Mouse (Mus musculus) frontal cortex, adult (tissue): ENCODE data around the gene Arhgap22.

Experiments
- ATAC-seq: cut with Nextera tagmentation; 2 replicates; pipeline ENCODE4 v1.9.2; 2017; ENCODE audit warnings: mild to moderate bottlenecking, moderate library complexity, mixed read lengths; ENCODE audit not compliant: low TSS enrichment

The Arhgap22 gene

DNA sequence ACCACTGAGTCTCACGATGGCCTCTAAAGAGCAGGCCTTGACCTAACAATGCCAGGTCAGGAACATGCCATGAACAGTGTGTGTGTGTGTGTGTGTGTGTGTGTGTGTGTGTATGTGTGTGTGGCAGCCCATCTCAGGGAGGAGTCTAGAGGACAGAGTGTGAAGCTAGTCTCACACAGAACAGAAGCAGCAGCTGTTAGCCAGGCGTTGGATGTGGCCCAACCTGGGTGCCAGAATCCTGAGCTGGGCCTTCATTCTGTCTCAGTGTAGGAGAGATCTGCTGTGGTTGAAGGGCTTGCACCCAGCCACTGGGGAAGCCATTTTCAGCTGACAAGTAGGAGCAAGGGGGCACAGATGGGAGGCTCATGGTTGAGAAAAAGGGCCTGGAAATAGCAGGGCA, 64.5 kb downstream of the Arhgap22 start:
- peak; percentile 55; the same call in 1 of the 2 replicates for ATAC-seq

DNA sequence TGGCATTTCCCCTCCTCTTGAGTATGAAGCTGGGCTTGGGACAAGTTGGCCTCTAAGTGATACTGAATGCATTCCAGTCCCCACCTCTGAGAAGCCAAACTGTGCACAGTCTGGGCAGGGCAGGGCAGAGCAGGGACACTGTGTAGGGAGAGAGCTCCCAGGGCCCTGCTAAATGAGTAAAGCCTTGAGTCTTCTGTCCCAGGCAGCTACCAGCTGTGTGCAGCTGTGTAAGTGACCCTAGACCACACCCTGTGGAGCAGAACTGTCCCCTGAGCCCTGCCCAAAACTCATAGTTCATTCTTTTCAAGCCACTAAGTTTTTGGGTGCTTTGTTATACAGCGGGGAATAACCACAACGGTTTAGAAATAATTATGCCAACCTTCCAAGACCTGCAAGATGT, 67.1 kb downstream of the Arhgap22 start:
- no peak for ATAC-seq

DNA sequence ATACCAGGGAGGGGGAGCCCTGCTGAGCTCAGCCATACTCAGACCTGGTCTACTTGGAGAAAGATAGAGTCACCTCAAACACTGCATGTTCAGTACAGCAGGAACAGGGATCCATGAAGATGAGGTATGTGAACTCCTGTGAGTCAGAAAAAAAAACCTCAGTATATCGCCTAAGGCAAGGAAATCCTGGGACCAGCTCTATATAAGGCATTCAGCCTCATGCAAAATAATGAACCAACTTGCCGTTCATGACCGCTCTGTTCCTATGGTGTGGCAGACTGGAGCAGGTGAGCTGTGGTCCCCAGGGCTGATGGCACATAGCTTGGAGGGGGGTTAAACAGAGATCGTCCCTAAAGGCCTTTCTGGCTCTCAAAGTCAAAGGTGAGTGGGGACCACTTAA, 68.6 kb downstream of the Arhgap22 start:
- ATAC-seq = no peak

DNA sequence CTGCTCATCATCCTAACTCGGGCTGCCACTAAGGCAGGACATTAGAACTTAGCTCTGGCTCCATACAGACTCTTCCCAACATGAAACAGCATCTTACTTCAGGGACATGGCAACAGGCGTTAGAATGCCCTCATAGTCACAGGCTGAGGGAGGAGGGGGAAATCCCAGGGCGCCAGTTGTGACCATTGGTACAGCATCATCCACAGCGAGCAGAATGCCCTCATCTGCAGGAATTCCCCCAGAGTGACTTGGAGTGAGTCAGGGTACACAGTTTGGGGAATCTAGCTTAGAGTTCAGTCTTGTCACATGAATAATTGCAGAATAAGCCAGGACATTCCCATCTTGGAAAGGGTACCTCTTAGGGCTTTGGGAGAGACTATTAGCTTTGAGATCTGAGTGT, 74.1 kb downstream of the Arhgap22 start:
- no peak for ATAC-seq

DNA sequence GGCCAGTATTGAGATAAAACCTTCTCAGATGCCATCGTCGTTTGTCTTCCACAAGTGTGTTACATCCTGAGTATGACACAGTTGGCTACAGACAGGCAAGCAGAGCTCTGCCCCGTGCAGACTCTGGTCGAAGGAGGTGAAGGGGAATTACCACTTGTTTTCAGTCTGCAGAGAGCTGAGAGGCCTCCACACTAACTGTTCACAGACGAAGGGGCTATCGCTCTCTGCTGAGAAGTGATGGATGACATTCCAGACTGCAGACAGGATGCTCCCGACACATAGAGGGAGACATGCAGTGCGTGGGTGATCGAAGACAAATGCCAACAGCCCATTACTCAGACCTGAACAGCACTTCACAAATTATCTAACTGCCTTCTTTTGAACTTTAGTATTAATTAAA, 76.2 kb downstream of the Arhgap22 start:
- no peak for ATAC-seq

DNA sequence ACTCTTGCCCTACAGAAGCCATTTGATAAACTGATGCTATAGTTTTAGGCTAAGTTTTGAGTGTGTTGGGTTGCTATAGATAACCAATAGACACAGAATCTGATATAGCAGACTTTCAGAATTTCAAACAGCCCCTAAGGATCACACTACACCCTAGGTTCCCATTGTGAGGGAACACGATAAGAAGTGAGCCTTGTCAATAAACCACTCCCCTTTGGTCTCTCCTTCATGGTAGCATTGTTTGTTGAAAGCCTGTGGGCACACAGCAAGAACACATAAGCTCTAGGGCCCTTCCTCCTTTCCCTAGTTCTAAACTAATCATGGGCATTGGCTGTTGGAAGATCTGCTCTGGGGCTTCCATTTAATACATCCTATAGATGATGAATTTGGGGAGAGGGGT, 80.7 kb downstream of the Arhgap22 start:
- no peak for ATAC-seq

DNA sequence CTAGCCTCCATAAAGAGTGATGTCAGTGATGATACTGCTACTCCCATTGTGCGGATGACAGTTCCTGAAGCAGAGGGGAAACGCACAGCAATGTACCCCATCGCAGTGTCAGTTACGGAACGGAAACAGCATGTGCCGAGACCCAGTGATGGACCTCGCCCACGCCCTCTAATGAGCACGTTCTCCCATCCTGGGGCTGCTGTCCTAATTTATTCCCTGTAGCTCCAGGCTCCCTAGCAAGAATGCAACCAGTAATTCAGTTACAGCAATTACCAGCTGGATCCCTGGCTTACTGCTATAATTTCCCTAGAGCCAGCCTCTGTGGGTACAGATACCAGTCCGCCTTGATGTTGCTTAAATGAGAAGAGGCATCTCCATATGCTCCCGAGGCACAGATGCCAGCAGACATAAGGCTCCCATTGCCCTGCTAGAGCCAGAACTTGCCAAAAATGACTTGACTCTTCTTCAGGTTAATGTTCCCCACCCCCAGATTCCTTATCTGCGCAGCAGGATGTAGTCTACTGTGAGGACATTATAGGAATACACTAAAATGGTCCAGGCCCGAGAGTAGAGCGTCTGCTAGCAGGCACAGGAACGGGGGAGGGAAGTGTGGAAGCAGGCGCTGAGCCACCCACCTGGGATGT, 83.0 kb downstream of the Arhgap22 start:
- ATAC-seq = peak; percentile 92

DNA sequence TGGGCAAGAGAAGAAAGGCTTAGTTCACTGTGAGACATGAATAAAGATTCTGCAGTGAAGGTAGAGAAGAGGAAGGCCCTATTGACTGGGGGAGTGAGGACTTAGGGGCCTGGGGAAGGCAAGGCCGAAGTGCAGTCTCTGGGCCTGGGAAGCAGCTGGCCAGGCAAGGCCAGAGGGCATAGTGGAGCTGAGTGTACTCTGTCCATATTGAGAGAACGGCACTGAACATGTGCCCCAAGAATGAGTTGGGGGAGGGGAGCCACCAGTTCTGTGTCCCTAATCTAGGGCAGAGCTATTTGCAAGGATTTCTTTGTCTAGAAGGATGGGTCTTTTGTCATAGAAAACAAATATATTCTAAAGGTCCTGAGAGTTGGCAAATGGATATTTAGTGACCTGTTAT, 86.8 kb downstream of the Arhgap22 start:
- no peak for ATAC-seq

DNA sequence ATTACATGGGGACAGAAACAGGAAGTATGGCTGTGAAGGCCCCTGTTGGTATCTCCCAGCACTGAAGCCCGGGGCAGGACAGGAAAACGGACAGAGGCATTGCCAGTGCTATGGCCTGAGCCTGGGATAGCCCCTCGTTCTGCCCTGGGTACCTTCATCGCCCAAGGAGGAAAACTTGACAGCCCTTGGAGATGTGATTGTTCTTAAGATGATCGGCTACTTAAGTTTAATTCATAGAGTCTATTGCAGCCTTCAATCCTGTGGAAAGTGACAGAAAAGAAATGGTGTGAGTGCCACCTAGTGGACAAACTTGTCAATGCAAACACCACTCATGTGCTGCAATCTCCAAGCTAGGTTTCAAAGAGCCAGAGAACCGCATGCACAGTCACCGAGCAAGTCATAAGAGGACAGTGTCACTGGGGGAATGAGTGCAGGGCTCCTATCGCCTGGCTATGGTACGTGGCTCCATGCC, 89.6 kb downstream of the Arhgap22 start:
- ATAC-seq = peak; percentile 82

DNA sequence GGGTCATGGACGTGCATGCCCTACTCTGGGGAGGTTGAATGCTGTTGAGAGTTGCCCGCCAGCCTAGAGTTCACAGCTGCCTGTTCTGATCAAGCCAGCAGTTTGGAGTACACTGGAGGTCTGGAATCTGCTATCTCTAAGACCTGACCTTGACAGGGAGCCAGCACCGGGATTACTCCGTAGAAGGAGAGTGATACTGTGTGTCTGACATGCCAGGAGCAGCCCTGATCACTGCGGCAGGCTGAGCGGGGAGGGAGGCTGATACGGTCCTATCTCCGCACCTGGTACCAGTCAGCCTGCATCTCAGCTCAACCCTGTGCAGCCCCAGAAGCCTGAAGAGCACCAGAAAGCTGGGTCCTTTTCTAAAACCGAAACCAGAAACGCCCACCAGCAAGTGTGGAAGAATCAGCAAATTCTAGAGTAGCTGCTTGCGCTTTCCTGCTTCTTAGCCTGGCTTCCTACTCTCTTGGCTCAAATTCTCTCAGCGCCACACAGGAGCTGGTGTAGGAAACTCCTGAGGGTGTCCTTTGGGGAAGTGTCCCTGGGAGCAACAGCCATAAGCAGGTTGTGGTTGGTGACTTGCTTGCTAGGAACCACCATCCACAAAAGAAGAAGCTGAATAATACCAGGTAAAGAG, 91.9 kb downstream of the Arhgap22 start:
- ATAC-seq = peak; percentile 74

DNA sequence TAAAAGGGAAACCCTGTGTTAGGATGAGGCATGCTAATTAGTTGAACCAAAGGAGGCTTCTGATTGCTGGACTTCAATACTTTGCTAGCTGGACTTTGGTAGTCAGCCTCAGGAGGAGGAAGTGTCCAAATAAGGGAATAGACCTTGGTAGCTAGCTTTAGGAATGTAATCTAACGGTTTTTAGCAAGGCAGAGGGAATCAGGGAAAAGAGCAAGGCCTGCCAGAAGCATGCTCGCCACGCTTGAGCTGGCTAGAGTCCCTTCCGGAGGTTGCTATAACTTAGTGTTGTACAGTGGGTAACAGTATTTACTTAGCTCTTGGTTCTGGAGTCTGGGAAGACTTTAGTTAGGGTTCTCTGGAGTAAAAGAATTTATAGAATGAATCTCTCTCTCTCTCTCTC, 96.9 kb downstream of the Arhgap22 start:
- no peak for ATAC-seq

DNA sequence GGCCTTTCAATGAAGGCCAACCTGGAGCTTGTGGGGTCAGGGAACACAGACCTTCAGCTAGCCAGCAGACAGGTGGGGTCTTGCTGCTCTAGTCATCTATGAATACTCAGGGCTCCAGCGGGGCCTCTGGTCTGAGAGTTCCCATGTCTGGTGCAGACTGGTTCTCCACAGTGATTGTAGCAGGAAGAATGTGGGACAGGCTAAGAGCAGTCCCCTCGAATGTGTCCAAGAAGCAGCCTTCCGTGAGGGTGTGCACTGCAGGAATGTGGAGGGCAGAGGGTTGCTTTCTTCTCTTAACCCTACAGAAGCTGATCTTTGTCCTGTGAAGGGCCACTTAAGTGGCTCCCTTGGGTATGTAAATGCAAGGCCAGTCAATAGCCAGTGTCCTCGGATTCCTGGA, 98.5 kb downstream of the Arhgap22 start:
- ATAC-seq = no peak

DNA sequence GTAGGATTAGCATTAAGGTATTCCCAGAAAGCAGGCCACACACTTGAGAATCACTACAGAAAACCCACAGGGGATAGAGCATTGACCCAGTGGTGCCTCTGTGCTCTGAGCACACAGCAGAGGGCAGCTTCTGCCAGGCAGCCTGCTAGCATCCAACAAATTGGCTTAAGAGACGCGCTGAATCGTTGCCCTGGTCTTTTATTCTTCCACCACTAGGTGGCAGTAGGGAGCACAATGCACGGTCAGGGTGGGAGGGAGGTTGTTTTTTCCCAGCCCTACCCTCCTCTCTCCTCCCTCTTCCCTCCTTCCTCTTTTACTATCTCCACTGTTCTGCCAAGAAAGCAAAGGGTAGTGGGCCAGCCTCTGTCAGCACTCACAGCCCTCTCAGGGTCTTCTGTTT, 99.8 kb downstream of the Arhgap22 start:
- peak; percentile 78 for ATAC-seq

DNA sequence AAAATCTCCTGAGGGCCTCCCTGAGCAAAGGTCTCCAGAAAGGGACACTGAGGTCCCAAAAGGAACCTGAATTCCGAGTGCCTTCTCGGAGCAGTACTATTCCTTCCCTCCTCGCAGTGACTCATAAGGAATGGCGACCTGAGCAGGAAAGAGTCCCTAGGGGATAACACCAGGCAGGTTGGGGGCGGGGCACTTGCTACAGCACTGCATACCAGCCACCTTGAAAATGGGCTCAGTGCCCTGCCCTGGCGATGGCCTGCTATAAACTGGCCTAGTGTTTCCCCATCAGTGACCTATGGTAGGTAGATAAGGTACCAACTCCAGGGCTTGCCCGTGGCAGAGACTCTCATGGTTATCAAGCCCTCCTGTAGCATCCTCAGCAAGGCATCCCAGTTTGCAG, 100.3 kb downstream of the Arhgap22 start:
- no peak for ATAC-seq

DNA sequence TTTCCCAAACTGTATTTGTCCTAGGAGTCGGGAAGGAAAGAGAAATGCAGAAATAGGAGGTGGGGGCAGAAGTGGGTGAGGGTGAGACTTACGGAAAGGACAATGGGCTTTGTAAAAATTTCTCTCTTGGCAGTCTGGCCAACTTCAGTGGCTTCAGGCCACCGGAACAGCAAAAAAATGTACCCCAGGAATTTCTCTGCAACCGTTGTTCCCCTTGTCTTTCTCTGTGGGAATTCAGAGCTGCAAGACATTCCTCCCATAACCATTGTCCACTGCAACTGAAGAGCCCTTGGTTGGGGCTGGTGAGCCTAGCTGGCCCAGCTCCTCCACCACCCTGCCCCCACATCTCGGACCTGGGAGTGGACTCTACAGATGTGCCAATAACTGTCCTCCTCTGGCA, 101.3 kb downstream of the Arhgap22 start:
- no peak for ATAC-seq

DNA sequence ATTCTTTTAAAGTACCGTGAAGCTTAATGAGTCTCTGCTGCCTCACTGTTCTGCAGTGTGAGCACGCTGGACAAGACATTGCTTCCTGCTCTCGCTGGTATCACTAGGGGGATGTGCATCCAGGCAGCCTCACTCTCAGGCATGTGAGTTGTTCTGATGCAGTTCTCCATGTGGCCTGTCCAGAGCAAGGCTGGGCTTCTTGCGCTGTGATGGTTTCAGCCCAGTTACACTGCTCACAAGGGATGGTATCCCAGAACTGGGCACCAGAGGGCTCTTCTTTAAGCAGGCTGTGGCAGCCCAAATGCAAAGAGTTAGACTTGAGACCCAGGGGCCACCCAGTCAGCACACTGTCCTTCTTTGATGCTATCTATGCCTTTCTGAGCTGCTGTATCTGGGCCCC, 101.9 kb downstream of the Arhgap22 start:
- ATAC-seq = no peak

DNA sequence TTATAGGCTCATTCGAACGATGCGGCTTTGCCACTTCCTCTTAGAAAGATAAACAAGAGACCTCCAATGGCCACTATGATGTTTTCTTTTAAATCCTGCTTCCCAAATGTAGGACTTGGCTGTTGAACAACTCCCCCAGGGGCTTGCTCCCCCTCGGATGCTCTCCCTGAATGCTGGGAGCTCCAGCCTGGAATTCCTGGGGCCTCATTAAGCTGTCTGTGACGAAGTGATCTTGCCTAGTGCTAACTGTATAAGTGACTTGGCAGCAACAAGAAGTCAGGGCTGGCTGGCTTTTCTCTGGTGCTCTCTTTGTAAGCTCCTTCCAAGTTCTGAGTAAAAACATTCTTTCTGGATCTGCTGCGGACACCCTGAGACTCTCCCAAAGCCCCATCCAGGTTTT, 104.1 kb downstream of the Arhgap22 start:
- ATAC-seq = no peak

DNA sequence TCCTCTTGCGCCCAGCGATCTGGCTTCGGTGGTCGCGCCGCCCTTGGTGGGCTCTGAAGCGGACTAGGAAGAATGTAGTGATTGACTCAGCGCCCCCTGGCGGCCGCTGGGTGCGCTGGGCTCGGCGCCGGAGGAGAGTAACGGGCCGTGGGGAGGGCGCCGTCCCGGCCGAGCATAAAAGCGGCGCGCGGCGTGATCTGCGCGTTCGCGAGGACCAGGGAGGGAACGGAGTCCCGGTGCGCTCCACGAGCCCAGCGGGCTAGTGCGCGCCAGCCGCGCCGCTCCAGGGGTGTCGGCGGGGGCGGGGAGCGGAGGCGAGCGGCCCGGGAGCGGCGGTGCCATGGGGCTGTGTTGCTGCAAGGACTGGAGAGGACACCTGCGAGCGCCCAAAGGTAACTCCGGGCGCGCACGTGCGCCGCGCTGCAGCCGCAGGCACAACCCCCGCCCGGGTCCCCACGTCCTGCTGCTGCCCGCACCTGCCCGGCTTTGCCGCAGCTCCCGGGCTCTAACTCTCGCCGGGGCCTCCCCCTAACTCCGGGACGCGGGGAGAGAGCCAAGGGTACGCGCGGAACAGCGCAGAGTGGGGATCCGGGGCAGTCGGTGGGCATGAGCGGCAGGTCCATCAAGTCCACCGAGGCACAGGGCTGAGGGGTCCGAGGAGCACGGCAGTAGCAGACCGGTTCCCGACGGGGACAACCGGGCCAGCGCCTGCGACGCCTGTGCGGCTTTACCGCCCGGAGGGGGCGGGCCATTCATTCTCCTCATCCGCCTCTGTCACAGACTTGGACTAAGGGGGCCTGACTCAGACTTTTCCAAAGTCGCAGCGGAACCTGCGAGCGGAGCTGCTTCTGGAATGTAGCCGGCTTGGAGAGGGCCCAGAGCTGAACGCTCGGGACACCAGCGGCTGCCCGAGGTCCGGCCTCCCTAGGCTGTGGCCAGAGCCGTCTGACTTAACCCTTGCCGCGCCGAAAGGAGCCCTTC, 106.0 kb downstream of the Arhgap22 start:
- ATAC-seq = peak; percentile 45

DNA sequence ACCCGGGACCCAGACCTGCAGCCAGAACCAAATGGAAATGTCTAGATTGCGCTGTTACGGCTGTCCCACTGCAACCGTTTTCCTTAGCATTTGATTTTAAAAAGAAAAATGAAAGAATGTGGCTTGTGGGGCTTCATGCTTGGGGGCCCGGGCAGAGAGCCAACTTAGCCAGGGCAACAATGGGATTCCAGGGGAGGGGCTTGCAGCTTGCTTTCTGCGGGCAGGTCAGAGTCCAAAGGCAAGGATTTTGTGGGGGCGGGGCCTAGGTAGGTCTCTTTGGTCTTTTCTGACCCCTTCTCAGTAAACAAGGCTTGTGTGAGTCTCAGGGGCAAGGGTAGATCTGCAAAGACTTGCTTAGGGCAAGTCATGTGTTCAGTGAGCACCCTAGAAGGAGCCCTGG, 107.0 kb downstream of the Arhgap22 start:
- ATAC-seq = no peak

DNA sequence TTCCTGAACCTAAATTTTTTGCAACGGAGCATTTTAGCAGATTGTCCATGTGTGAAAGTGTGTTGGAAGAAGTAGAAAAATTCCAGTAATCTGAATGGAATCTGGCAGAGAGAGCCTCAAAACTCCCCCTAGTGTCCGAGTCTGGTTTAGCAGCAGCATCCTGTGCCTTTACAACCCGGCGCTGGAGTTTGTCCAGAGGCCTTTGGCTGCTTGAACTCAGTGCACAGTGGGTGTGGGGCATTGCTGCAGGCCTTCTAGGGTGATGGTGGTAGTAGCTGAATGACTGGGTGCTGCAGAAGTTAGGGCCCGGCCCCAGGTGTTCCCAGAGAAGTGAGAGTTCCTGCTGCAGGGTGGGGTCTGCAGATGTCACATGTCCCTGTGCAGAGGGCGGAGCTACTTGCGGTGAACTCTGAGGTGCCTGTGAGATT, 108.8 kb downstream of the Arhgap22 start:
- peak; percentile 69; the same call in 1 of the 2 replicates for ATAC-seq

DNA sequence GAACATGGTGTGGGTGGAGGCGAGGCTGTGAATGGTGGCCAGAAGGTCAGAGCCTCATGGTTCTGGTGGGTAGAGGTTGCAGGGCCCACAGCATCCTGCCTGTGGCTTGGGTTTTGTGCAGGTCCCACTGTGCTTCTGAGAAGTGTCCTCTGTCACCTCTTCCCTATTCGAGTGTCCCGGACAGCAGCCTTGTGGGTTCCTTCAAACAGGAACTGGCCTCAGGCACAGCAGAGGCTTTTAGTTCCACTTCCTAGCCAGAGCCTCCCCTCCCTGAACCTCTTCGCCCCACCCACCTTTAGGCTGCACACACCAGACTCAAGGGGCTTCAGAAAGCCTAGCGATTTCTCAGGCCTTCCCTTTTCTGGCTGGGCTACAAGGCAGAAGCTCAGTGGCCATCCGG, 110.7 kb downstream of the Arhgap22 start:
- no peak for ATAC-seq

DNA sequence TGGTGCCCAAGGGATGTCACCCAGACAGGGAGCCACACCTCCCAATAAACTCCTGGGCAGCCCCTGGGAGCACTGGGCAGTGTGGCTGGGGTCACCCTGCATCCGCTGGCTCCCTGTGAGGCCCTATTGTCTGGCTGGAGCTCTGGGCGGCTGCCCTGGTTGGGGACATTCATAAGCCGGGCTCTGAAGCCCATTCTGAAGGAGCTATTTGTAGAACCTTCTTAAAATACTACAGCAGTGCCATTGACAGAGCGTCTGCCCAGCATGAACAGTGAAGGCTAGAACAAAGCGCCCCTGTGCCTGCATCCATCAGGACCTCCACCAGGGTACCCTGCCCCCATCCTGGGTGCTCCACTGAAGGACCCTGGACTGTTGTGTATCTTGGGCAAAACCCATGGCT, 114.5 kb downstream of the Arhgap22 start:
- peak; percentile 61 for ATAC-seq
